Mouse (Mus musculus) lung, embryonic 15.5 days (tissue): ENCODE measurements at regions not wholly inside any gene's neighbourhood (a gene's known extent, or its start where the extent isn't known, plus 50 kb on each side); places are given as distances from the start of the nearest gene placed in this dataset.
"Not testable (repeated sequence)": the region's sequence is repeated elsewhere in the genome, so short reads cannot be mapped to it uniquely, and the experiment has no call there.

Experiments
- ATAC-seq: fragments of 200-750 bp; cut with Nextera tagmentation; 2 replicates; pipeline ENCODE4 v1.8.0; 2017; ENCODE audit warnings: moderate number of reproducible peaks, borderline replicate concordance; ENCODE audit not compliant: low FRiP score, low TSS enrichment; ENCODE audit errors: extremely low read depth
- H3K27ac ChIP-seq: fragments of 300-500 bp; sonication (generic); 2 replicates; pipeline ENCODE4 v1.5.1; 2015; ENCODE audit warnings: moderate library complexity, mild to moderate bottlenecking, inconsistent platforms
- H3K27me3 ChIP-seq: fragments of 300-500 bp; sonication (generic); 2 replicates; pipeline ENCODE4 v1.6.1; 2015; ENCODE audit warnings: inconsistent platforms
- H3K36me3 ChIP-seq: fragments of 300-500 bp; sonication (generic); 2 replicates; pipeline ENCODE4 v1.6.1; 2015; ENCODE audit warnings: inconsistent platforms
- H3K4me1 ChIP-seq: fragments of 300-500 bp; sonication (generic); 2 replicates; pipeline ENCODE4 v1.6.1; 2015; ENCODE audit warnings: inconsistent platforms
- H3K4me2 ChIP-seq: fragments of 300-500 bp; sonication (generic); 2 replicates; pipeline ENCODE4 v1.6.1; 2015; ENCODE audit warnings: inconsistent platforms, mild to moderate bottlenecking, moderate library complexity
- H3K4me3 ChIP-seq: fragments of 300-500 bp; sonication (generic); 2 replicates; pipeline ENCODE4 v1.5.1; 2015; ENCODE audit warnings: mild to moderate bottlenecking, inconsistent platforms
- H3K9ac ChIP-seq: fragments of 300-500 bp; sonication (generic); 2 replicates; pipeline ENCODE4 v1.6.1; 2015; ENCODE audit warnings: inconsistent platforms
- H3K9me3 ChIP-seq: fragments of 300-500 bp; sonication (generic); 2 replicates; pipeline ENCODE4 v1.6.1; 2016; ENCODE audit warnings: inconsistent platforms
- WGBS: fragments of 180-500 bp; shearing (Covaris S2); methylation state at CpG from one replicate; pipeline ENCODE4 v1.1.7; 2015; 5-methylcytosine and 5-hydroxymethylcytosine counted together

DNA sequence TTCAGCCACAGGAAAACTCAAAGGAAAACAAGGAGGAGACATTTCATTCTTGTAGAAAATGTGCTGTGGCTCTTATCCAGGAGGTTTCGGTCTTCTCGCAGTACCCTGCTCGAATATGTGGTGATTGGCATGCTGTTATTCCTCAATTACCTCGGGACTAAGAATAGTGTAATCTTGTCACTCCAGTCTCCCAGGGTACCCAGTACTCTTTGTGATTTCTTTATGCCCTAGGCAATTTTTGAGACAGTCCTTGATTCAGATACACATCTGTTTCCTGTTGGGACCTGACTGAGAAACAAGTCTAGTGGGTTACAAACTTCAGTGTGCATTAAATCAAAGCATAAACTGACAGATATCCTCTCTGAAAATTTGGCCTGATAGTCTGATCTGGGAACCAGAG lies 189.8 kb upstream of the Bet1 start:
- H3K9me3 ChIP-seq, result no peaks in the 10 kb centered on the region
- H3K4me1 ChIP-seq, result no peaks in the 10 kb centered on the region
- H3K9ac ChIP-seq, result no peak overlapping the region
- no peak for ATAC-seq
- no peaks in the 10 kb centered on the region for H3K36me3 ChIP-seq
- H3K27me3 ChIP-seq, result no peaks in the 10 kb centered on the region
- H3K4me3 ChIP-seq, result no peak overlapping the region
- H3K27ac ChIP-seq, result no peak overlapping the region
- no peak overlapping the region for H3K4me2 ChIP-seq
- 64% methylated on average over 4 of the region's 4 CpGs for WGBS

- no peaks in the 10 kb centered on the region for H3K4me1 ChIP-seq
- no peak overlapping the region for H3K4me2 ChIP-seq
- H3K9ac ChIP-seq, result no peak overlapping the region
- ATAC-seq, result no peak
- no peaks in the 10 kb centered on the region for H3K27me3 ChIP-seq
- no peak overlapping the region for H3K4me3 ChIP-seq
- no peak overlapping the region for H3K27ac ChIP-seq
- H3K36me3 ChIP-seq, result no peaks in the 10 kb centered on the region
- no peaks in the 10 kb centered on the region for H3K9me3 ChIP-seq
- WGBS, result 55% methylated on average over 2 of the region's 2 CpGs
Measured at GRCm38 (mm10) chr6:4277245-4277890, 190.6 kb upstream of the Bet1 start.

DNA sequence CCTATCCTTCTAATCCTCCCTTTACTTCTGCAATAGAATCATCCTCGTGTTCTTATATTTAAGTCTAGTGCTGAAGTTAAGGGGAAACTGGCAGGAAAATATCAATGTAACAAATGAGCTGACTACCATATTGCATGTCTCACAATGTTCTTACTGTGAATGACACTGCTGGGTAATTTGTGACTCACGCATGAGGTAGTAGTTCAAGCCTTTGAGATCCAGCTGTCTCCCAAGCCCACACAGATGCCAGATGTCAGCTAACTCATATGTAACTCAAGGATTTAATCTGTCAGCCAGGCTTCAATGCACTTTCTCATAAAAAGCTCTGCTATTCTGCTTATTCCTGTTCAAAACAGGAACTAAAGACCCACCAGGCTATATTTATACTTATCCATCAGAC lies 204.6 kb upstream of the Bet1 start:
- Histone ChIP-seq H3K4me3 (no peak overlapping the region), H3K4me2 (no peak overlapping the region), H3K9me3 (no peaks in the 10 kb centered on the region), H3K4me1 (no peaks in the 10 kb centered on the region), H3K27ac (no peak overlapping the region), H3K36me3 (no peaks in the 10 kb centered on the region), H3K9ac (no peak overlapping the region), H3K27me3 (no peaks in the 10 kb centered on the region)
- no peak for ATAC-seq
- WGBS, result 50% methylated on average over 2 of the region's 2 CpGs

- H3K4me1 ChIP-seq, H3K4me3 ChIP-seq, H3K9ac ChIP-seq, H3K27me3 ChIP-seq, H3K4me2 ChIP-seq, H3K27ac ChIP-seq, H3K36me3 ChIP-seq, ATAC-seq, H3K9me3 ChIP-seq: not testable (repeated sequence)
Measured at GRCm38 (mm10) chr6:4303410-4303809, 201.2 kb upstream of the Col1a2 start.

- Histone ChIP-seq H3K27me3 (no peaks in the 10 kb centered on the region), H3K36me3 (no peaks in the 10 kb centered on the region), H3K27ac (no peak overlapping the region), H3K9ac (no peak overlapping the region), H3K9me3 (no peaks in the 10 kb centered on the region), H3K4me1 (no peaks in the 10 kb centered on the region), H3K4me3 (no peak overlapping the region), H3K4me2 (no peak overlapping the region)
- ATAC-seq, result no peak
- 82% methylated on average over 4 of the region's 4 CpGs for WGBS
Measured at GRCm38 (mm10) chr6:4349953-4350352, 154.7 kb upstream of the Col1a2 start.

GRCm38 (mm10) chr6:4362220-4362619 lies 142.4 kb upstream of the Col1a2 start:
- no peaks in the 10 kb centered on the region for H3K36me3 ChIP-seq
- no peak overlapping the region for H3K9ac ChIP-seq
- no peak overlapping the region for H3K4me3 ChIP-seq
- H3K27ac ChIP-seq, result no peak overlapping the region
- 87% methylated on average over 2 of the region's 2 CpGs for WGBS
- H3K27me3 ChIP-seq, result no peaks in the 10 kb centered on the region
- no peak overlapping the region for H3K4me2 ChIP-seq
- H3K9me3 ChIP-seq, result no peaks in the 10 kb centered on the region
- no peak for ATAC-seq
- no peaks in the 10 kb centered on the region for H3K4me1 ChIP-seq

DNA sequence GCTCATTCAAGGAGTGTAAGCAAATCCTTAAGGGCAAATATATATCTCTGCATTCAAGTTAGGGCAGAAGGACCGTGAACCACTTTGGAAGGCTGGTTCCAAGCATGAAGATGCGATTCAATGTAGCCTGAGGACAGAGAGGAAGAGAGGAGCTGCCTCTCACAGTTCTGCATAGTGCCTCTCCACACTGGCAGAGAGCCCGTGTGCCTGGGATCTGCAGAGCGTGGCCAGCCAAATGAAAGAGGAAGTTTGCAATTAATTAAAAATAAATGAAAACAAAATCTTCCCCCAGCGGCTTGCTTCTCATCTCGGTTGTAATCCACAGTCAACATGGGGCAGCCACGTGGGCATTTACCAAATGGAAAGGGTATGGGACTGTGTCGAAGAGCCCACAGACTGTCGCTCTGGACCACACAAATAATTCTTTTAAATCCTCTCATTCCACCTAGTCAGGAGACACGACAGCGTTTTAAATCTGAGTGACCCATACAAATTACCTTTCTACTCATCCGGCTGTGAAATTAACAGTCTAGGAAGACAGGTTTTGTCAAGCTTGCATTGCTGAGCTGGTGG lies 129.1 kb upstream of the Col1a2 start:
- Histone ChIP-seq H3K27ac (no peak overlapping the region), H3K9ac (no peak overlapping the region), H3K4me2 (no peak overlapping the region), H3K4me3 (no peak overlapping the region), H3K4me1 (no peaks in the 10 kb centered on the region), H3K9me3 (no peaks in the 10 kb centered on the region), H3K36me3 (no peaks in the 10 kb centered on the region), H3K27me3 (no peaks in the 10 kb centered on the region)
- peak; percentile 62; the same call in 1 of the 2 replicates for ATAC-seq
- 53% methylated on average over 12 of the region's 12 CpGs for WGBS

DNA sequence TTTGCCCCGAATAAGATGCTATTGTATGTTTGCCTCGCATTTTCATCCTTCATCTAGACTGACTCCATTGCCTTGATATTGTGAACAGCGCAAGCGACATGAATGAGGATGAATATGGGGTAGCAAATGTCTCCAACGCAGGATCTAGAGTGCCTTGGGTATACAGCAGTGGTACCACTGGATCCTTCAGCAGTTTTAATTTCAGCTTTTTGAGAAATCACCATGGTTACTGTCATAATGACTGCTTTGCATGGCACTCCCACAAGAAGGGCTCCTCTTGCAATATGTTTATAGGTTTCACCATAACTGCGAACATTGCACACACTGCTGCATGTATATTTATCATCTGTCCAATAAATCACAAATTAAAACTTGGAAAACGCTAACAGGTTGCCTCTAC lies 107.8 kb upstream of the Col1a2 start:
- Histone ChIP-seq H3K27ac (no peak overlapping the region), H3K9ac (no peak overlapping the region), H3K36me3 (no peaks in the 10 kb centered on the region), H3K27me3 (no peaks in the 10 kb centered on the region), H3K4me2 (no peak overlapping the region), H3K4me1 (0 out of 2 replicates have a peak, but pooled peaks cover 8% of the 10 kb centered on the region), H3K4me3 (no peak overlapping the region), H3K9me3 (no peaks in the 10 kb centered on the region)
- ATAC-seq, result no peak
- whole genome bisulfite sequencing, result 87% methylated on average over 7 of the region's 7 CpGs

DNA sequence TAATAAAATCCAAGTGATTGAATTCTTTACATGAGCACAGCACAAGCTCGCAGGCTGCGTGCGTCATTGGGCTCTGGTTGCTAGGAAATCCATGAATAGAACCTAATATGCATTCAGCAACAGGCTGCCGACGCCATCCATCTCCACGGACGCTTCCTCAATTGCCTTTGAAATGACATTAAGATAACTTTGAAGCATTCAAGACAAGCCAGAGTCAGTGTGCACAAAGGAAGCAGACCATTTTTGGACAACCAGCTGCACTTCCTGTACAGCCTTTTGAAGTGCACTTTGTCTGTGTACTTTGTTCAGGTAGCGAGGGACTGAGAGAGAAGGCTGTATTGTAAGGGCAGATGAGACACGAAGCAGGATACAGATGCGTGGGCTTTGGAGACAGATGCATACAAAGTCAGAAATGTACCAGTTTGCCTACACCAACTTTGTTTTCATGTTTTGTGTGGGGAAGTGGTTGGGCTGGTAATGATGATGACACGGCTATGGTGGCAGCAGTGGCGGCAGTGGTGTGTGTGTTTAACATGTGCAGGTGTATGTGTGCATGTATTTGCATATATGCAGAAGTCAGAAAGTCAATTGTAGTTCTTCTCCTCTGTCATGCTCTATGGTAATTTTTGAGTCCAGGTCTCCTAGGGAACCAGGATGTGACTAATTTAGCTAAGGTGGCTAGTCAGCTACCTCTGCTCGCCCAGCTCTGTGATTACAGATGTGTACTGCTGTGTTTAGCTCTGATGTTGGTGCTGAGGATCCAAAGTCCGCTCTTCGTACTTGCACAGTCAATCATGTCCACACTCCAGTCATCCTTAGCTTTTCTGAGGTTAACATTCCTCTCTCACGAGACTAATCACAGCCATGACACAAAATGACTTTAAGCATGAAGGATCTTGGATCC lies 106.7 kb upstream of the Col1a2 start:
- Histone ChIP-seq H3K9me3 (no peaks in the 10 kb centered on the region), H3K4me1 (0 out of 2 replicates have a peak, but pooled peaks cover 8% of the 10 kb centered on the region), H3K36me3 (no peaks in the 10 kb centered on the region), H3K4me3 (no peak overlapping the region), H3K9ac (no peak overlapping the region), H3K4me2 (peak overlapping the region; percentile 20), H3K27ac (no peak overlapping the region), H3K27me3 (no peaks in the 10 kb centered on the region)
- no peak for ATAC-seq
- 37% methylated on average over 16 of the region's 16 CpGs for WGBS

DNA sequence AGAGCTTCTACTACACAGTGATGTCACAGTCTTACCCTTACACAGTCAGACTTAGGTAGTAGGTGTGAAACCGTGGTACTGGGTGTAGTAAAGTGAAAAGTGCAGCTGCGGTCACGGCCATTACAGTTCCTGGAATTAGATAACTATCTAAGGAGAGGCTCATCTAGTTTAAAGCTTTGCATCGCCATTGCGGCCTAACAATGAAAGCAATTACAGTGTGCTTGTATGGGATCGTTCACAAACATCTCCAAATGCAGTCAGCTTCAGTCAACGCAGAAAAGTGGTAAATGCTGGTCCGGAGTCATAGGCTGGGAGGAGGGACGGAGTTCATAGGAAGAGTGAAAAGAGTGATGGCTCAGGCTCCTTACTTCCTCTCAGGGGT lies 106.0 kb upstream of the Col1a2 start:
- no peaks in the 10 kb centered on the region for H3K27me3 ChIP-seq
- H3K4me1 ChIP-seq, result 0 out of 2 replicates have a peak, but pooled peaks cover 8% of the 10 kb centered on the region
- WGBS, result 71% methylated on average over 9 of the region's 9 CpGs
- H3K36me3 ChIP-seq, result no peaks in the 10 kb centered on the region
- ATAC-seq, result no peak
- no peak overlapping the region for H3K27ac ChIP-seq
- no peak overlapping the region for H3K9ac ChIP-seq
- no peak overlapping the region for H3K4me2 ChIP-seq
- H3K4me3 ChIP-seq, result no peak overlapping the region
- no peaks in the 10 kb centered on the region for H3K9me3 ChIP-seq

GRCm38 (mm10) chr6:4405301-4405700 lies 99.3 kb upstream of the Col1a2 start:
- Histone ChIP-seq H3K9me3 (no peaks in the 10 kb centered on the region), H3K9ac (no peak overlapping the region), H3K36me3 (no peaks in the 10 kb centered on the region), H3K27ac (no peak overlapping the region), H3K4me2 (no peak overlapping the region), H3K4me3 (no peak overlapping the region), H3K27me3 (no peaks in the 10 kb centered on the region), H3K4me1 (no peaks in the 10 kb centered on the region)
- 69% methylated on average over 3 of the region's 3 CpGs for WGBS
- ATAC-seq, result no peak

GRCm38 (mm10) chr6:4407748-4408147 lies 96.9 kb upstream of the Col1a2 start:
- Histone ChIP-seq H3K27ac (no peak overlapping the region), H3K36me3 (no peaks in the 10 kb centered on the region), H3K9me3 (no peaks in the 10 kb centered on the region), H3K27me3 (no peaks in the 10 kb centered on the region), H3K9ac (no peak overlapping the region), H3K4me1 (no peaks in the 10 kb centered on the region), H3K4me2 (no peak overlapping the region), H3K4me3 (no peak overlapping the region)
- ATAC-seq, result no peak
- 50% methylated on average over 3 of the region's 3 CpGs for WGBS
